Mouse (Mus musculus) heart, embryonic 14.5 days (tissue): ENCODE results near the gene Ccdc182. TPM values are rescaled to one million over a fixed set of nuclear protein-coding genes. Genes with fewer than 3 reads are reported as not detected.

Experiments
- ATAC-seq: fragments of 200-750 bp; cut with Nextera tagmentation; 2 replicates; pipeline ENCODE4 v1.8.0; 2017; ENCODE audit warnings: low read depth, moderate TSS enrichment; ENCODE audit not compliant: insufficient number of reproducible peaks, insufficient read depth, low FRiP score
- H3K27ac ChIP-seq, 2 experiments: fragments of 200-500 bp in 1 of 2; fragments of 300-500 bp in 1 of 2; sonication (generic) in 1 of 2; replicated peaks in 1 of 2; 2 replicates each; pipeline ENCODE4 v1.5.1; 2012 to 2014; ENCODE audit warnings: low read depth in 2 of 2, low read length in 2 of 2, control low read depth in 1 of 2, mild to moderate bottlenecking in 1 of 2, mixed read lengths in 1 of 2; ENCODE audit not compliant: control insufficient read depth in 1 of 2, insufficient read depth in 1 of 2
- H3K27me3 ChIP-seq: fragments of 300-500 bp; sonication (generic); 2 replicates; pipeline ENCODE4 v1.6.1; 2014; ENCODE audit warnings: mild to moderate bottlenecking, low read length, control low read depth; ENCODE audit not compliant: control insufficient read depth, insufficient read depth
- H3K36me3 ChIP-seq: fragments of 300-500 bp; sonication (generic); 2 replicates; pipeline ENCODE4 v1.6.1; 2014; ENCODE audit warnings: mild to moderate bottlenecking, control low read depth, low read length, mixed read lengths; ENCODE audit not compliant: control insufficient read depth, insufficient read depth
- H3K4me1 ChIP-seq, 2 experiments: fragments of 200-500 bp in 1 of 2; fragments of 300-500 bp in 1 of 2; sonication (generic) in 1 of 2; 2 replicates each; pipeline ENCODE4 v1.6.1; 2012 to 2014; ENCODE audit warnings: low read length in 2 of 2, control low read depth in 1 of 2, mixed read lengths in 1 of 2; ENCODE audit not compliant: control insufficient read depth in 2 of 2, insufficient read depth in 2 of 2
- H3K4me2 ChIP-seq: fragments of 300-500 bp; sonication (generic); 2 replicates; pipeline ENCODE4 v1.6.1; 2014; ENCODE audit warnings: mild to moderate bottlenecking, low read length
- H3K4me3 ChIP-seq, 2 experiments: fragments of 200-500 bp in 1 of 2; fragments of 300-500 bp in 1 of 2; sonication (generic) in 1 of 2; 2 replicates each; pipeline ENCODE4 v1.5.1; 2012 to 2014; ENCODE audit warnings: low read length in 2 of 2, mild to moderate bottlenecking in 2 of 2, control low read depth in 1 of 2, low read depth in 1 of 2, moderate library complexity in 1 of 2; ENCODE audit not compliant: control insufficient read depth in 1 of 2, insufficient read depth in 1 of 2
- H3K9ac ChIP-seq: fragments of 300-500 bp; sonication (generic); 2 replicates; pipeline ENCODE4 v1.6.1; 2014; ENCODE audit warnings: mild to moderate bottlenecking, low read length
- H3K9me3 ChIP-seq: fragments of 300-500 bp; sonication (generic); 2 replicates; pipeline ENCODE4 v1.6.1; 2016; ENCODE audit warnings: low read length, control low read depth; ENCODE audit not compliant: control insufficient read depth
- whole genome bisulfite sequencing: fragments of 180-500 bp; shearing (Covaris S2); extraction: QIAGEN DNeasy Blood & Tissue Kit; methylation state at CpG from one replicate; pipeline ENCODE4 v1.1.7; 2014; 5-methylcytosine and 5-hydroxymethylcytosine counted together
- polyA plus RNA-seq: library from polyadenylated mRNA; unstranded; fragments of >200 nt; fragmentation: Nextera tagmentation; extraction: Ambion mirVana; gene quantifications from 2 replicates; pipeline ENCODE4 v1.2.1, GENCODE M21; 2014

The Ccdc182 gene
- polyA plus RNA-seq, 1 experiment from 2014 or later: not detected

GRCm38 (mm10) chr11:88253514-88254167 is 40.2 kb upstream of the Ccdc182 start:
- Histone ChIP-seq H3K27me3 (no peaks in the 10 kb centered on the region), H3K36me3 (no peaks in the 10 kb centered on the region), H3K4me1 (peaks cover 30 to 52% of the 10 kb centered on the region in 2 experiments), H3K9me3 (0 out of 2 replicates have a peak, but pooled peaks cover 3% of the 10 kb centered on the region), H3K4me2 (no peak overlapping the region), H3K4me3 (no peak overlapping the region), H3K9ac (no peak overlapping the region; the same call in 1 of the 2 replicates), H3K27ac (peak overlapping the region in 1 of 2 experiments; percentile 16; a peak in 1 of 4 replicates)
- 54% methylated on average over 7 of the region's 7 CpGs for WGBS
- no peak for ATAC-seq

GRCm38 (mm10) chr11:88257700-88258099 is 36.2 kb upstream of the Ccdc182 start:
- Histone ChIP-seq H3K4me3 (no peak overlapping the region), H3K27ac (no peak overlapping the region), H3K9me3 (0 out of 2 replicates have a peak, but pooled peaks cover 9% of the 10 kb centered on the region), H3K27me3 (no peaks in the 10 kb centered on the region), H3K4me1 (peaks cover 17 to 25% of the 10 kb centered on the region in 2 experiments), H3K9ac (no peak overlapping the region), H3K4me2 (no peak overlapping the region), H3K36me3 (no peaks in the 10 kb centered on the region)
- WGBS: 83% methylated on average over 4 of the region's 4 CpGs
- ATAC-seq: no peak

GRCm38 (mm10) chr11:88258212-88258611 is 35.6 kb upstream of the Ccdc182 start:
- no peak for ATAC-seq
- no peak overlapping the region for H3K9ac ChIP-seq
- H3K4me1 ChIP-seq: peaks cover 14 to 20% of the 10 kb centered on the region in 2 experiments
- H3K27me3 ChIP-seq: no peaks in the 10 kb centered on the region
- 0 out of 2 replicates have a peak, but pooled peaks cover 9% of the 10 kb centered on the region for H3K9me3 ChIP-seq
- WGBS: 78% methylated on average over 4 of the region's 4 CpGs
- H3K4me2 ChIP-seq: no peak overlapping the region
- no peaks in the 10 kb centered on the region for H3K36me3 ChIP-seq
- H3K4me3 ChIP-seq: no peak overlapping the region
- H3K27ac ChIP-seq: no peak overlapping the region

- peak; percentile 26; the same call in 1 of the 2 replicates for ATAC-seq
- Histone ChIP-seq H3K4me3 (no peak overlapping the region), H3K36me3 (no peaks in the 10 kb centered on the region), H3K9me3 (0 out of 2 replicates have a peak, but pooled peaks cover 9% of the 10 kb centered on the region), H3K4me2 (peak overlapping the region; percentile 7; the same call in 1 of the 2 replicates), H3K27ac (peak overlapping the region; percentile 19 to 35; a peak in 1 of 4 replicates), H3K27me3 (no peaks in the 10 kb centered on the region), H3K9ac (no peak overlapping the region), H3K4me1 (peaks cover 6 to 11% of the 10 kb centered on the region in 2 experiments)
- WGBS: 19% methylated on average over 7 of the region's 7 CpGs
Observed at GRCm38 (mm10) chr11:88260463-88260862, 33.4 kb upstream of the Ccdc182 start.

- Histone ChIP-seq H3K27me3 (no peaks in the 10 kb centered on the region), H3K9ac (no peak overlapping the region), H3K4me2 (no peak overlapping the region), H3K9me3 (0 out of 2 replicates have a peak, but pooled peaks cover 2% of the 10 kb centered on the region), H3K27ac (no peak overlapping the region), H3K4me1 (peaks cover 6 to 11% of the 10 kb centered on the region in 2 experiments), H3K4me3 (no peak overlapping the region), H3K36me3 (no peaks in the 10 kb centered on the region)
- no peak for ATAC-seq
- 74% methylated on average over 5 of the region's 5 CpGs for WGBS
Observed at GRCm38 (mm10) chr11:88264889-88265288, 29.0 kb upstream of the Ccdc182 start.

GRCm38 (mm10) chr11:88266311-88266710 is 27.5 kb upstream of the Ccdc182 start:
- Histone ChIP-seq H3K27me3 (no peaks in the 10 kb centered on the region), H3K36me3 (no peaks in the 10 kb centered on the region), H3K4me3 (no peak overlapping the region), H3K4me1 (no peaks in the 10 kb centered on the region; a peak in 1 of 4 replicates), H3K27ac (no peak overlapping the region), H3K9me3 (no peaks in the 10 kb centered on the region), H3K4me2 (no peak overlapping the region), H3K9ac (no peak overlapping the region)
- no peak for ATAC-seq
- WGBS: 58% methylated on average over 6 of the region's 6 CpGs

GRCm38 (mm10) chr11:88271870-88272269 is 22.0 kb upstream of the Ccdc182 start:
- peaks cover 11 to 22% of the 10 kb centered on the region in 2 experiments for H3K4me1 ChIP-seq

More at GRCm38 (mm10) chr11:88271870-88272269, 22.0 kb upstream of the Ccdc182 start:
- Histone ChIP-seq H3K4me3 (no peak overlapping the region), H3K9ac (no peak overlapping the region), H3K9me3 (no peaks in the 10 kb centered on the region), H3K4me2 (no peak overlapping the region), H3K27ac (no peak overlapping the region), H3K27me3 (no peaks in the 10 kb centered on the region), H3K36me3 (no peaks in the 10 kb centered on the region)
- WGBS: 66% methylated on average over 3 of the region's 3 CpGs
- no peak for ATAC-seq
